Mouse (Mus musculus): ENCODE measurements around the gene Hfe. TPM values are rescaled to one million over a fixed set of nuclear protein-coding genes. Genes with fewer than 3 reads are reported as not detected.
"Not testable (repeated sequence)": the region's sequence is repeated elsewhere in the genome, so short reads cannot be mapped to it uniquely, and the experiment has no call there.

Hfe gene
- total RNA-seq, 1 experiment from 2014 or later: 29.0 TPM

GRCm38 (mm10) chr13:23744421-23745380, 34.0 kb upstream of the Hfe start:
- no peak for DNase-seq

GRCm38 (mm10) chr13:23743963-23744362, 33.3 kb upstream of the Hfe start:
- DNase-seq: no peak

DNA sequence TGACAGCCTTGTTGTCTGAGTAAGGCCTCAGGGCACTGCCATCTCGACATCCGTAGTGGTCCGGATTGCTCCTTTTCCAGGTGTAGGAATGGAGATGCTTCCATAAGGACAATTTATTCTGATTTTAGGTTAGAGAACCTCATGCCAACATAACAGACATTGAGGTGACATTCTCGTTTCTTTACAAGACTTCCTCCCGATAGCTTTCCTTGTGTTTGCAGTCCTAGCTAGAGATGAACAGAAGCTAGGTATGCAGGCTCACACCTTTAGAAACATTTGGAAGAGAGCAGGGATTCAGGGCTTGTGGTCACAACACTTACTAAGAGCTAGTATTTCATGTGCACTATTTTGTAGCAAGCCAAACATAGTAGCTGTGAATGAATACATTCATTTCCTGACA, 32.6 kb upstream of the Hfe start:
- no peak for DNase-seq

GRCm38 (mm10) chr13:23742007-23742406, 31.4 kb upstream of the Hfe start:
- DNase-seq: no peak

- DNase-seq: no peak
Measured at GRCm38 (mm10) chr13:23740910-23741309, 30.3 kb upstream of the Hfe start.

DNA sequence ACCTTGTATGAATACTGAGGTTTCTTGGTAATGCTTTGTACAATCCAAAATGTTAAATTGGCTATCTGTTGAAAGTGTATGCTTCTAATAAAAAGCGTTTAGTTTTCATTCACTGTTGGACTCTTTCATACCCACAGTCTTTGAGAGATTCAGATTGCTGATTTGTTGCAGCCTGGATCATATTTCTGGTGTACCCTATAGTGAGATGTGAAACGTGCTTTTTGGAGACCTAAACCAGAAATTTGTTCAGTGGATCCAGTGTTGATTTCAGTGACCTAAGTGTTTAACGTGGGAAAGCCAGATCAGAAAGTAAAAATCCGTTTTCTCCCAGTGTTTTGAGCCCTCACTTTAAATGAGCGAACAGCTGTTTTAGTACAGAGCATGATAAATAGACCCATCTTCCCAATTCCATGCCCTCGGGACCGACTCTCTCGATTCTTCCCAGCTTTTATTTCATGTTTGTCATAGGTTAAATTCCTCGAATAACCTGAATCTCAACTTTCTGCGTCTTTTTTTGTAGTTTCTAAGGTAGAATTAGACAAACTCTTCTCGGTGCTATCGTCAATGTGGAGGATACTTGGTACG, 29.7 kb upstream of the Hfe start:
- DNase-seq: no peak

GRCm38 (mm10) chr13:23739922-23740252, 29.2 kb upstream of the Hfe start:
- no peak for DNase-seq

DNA sequence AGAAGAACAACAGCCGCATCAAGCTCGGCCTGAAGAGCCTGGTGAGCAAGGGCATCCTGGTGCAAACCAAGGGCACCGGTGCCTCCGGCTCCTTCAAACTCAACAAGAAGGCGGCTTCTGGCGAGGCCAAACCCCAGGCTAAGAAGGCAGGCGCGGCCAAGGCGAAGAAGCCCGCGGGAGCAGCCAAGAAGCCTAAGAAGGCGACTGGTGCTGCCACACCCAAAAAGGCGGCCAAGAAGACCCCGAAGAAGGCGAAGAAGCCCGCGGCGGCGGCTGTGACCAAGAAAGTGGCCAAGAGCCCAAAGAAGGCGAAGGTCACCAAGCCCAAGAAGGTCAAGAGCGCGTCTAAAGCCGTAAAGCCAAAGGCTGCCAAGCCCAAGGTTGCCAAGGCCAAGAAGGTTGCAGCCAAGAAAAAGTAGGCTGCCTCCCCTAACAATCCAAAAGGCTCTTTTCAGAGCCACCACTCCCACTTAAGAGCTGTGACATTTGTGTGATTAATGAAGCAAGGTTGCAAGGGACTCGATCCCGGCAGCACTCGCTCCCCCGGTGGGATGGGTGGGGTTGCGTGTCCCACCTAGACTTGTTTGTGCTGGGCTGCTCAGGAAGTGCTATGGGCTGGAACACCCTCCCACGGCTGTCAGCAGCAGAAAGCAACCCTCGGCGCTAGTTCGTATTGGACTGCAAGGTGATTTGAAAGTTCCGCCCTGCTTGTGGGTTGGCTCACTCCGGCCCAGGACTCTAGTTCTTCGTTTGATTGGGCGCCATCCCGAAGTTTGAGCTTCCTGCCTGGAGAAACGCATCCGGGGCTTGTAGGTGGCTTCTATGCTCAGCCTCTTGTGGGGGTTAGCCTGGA, 28.6 kb upstream of the Hfe start:
- peak; percentile 95 for DNase-seq

DNA sequence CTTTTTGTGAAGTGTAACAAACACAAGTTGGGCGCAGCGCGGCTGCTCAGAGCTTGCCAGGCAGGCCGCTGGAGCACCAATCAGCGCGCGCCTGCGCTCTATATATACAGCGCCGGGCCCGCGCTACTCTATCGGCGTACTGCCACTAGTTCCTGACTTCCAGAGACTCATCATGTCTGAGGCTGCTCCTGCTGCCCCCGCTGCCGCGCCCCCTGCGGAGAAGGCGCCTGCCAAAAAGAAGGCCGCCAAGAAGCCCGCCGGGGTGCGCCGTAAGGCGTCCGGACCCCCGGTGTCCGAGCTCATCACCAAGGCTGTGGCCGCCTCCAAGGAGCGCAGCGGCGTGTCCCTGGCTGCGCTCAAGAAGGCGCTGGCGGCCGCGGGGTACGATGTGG, 28.0 kb upstream of the Hfe start, which contains the start of gene Hist1h1c:
TSS of gene Hist1h1c (plus strand) at position 132 of the 392 bp plus-strand sequence.
- peak; percentile 96 for DNase-seq

- DNase-seq: no peak
Measured at GRCm38 (mm10) chr13:23738041-23738440, 27.4 kb upstream of the Hfe start.

DNA sequence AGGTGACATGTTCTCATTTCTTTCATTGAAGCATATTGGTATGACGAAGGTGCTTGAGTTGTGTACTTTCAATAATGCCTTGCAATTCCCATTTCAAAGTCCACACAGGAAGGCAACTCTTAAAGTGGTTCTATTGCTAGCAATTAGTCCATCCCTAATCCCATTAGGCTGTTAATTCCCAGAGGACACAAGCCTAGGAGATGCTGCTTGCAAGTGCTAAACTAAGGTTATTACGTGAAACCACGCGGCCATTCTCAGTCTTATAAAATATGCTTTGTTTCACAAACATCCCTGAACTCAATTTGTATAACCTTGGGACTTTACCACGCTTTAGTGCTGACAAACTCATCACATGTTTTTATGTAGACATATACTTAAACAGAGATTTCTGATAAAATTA, 26.4 kb upstream of the Hfe start:
- no peak for DNase-seq

GRCm38 (mm10) chr13:23732156-23732804, 21.6 kb upstream of the Hfe start:
- DNase-seq: peak; percentile 58

GRCm38 (mm10) chr13:23730479-23730878, 19.8 kb upstream of the Hfe start:
- peak; percentile 62 for DNase-seq

DNA sequence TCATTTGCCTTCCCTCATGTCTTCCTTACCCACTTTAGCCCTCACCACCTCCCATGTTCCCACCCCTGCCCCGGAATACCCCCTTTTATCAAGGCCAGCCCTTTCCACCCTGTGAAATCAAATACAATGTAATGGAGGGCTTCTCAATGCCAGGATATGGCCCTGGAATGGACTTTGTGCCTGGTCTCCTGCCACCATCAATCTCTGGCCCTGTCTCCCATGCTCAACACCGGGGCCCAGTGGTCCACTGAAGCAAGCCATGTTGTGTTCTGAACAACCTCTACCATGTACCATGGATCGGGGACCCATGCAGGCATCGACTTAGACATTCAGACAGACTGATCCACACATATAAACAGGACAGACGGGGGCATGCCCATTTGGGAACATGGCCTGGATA, 19.1 kb upstream of the Hfe start:
- no peak for DNase-seq

- DNase-seq: no peak
Measured at GRCm38 (mm10) chr13:23729192-23729525, 18.5 kb upstream of the Hfe start.

DNA sequence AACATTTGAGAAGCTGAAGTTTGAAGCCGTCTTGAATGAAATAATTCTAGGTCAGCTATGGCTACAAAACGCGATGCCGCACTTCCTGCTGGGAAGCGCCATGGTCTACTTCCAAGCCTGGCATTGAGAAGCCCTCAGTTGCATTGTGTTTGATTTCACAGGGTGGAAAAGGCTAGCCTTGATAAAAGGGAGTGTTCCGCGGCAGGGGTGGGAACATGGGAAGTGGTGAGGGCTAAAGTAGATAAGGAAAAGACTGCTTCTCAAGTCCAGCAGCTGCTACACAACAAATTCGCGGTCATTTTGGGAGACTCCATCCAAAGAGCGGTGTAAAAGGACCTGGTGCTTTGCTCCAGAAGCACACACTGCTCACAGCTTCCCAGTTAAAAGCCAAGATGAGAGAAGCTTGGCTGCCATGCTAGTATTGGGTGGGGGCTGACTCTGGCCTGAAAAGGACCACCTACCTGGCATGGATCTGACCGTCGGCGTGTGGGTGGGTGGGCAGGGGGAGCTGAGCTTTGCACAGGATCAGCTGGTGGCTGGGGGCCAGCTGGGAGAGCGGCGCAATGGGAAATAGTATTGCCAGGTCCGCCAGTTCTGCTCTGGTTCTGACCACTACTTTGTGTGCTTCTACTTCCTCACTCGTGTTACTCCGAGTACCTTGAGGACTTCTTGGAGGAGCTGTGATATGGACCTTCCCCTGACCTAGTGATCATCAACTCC, 18.0 kb upstream of the Hfe start:
- DNase-seq: no peak

DNA sequence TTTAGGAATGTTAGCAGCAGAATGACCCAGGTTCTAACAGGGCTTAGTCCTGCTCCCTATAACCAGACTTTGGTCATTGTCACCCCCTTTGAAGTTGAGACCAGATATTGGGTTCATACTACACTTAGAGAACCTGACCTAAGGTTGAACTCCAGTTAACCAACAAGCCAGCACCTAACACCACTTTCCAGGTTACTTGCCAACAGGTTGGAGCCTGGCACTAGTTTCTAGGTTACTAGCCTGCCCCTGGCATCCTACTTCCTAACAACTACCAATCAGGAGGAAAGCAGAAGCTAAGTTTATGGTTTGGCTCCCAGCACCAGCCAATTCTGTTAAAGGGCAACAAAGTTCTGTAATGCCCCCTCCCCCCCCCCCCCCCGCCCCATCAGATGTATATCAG, 14.6 kb upstream of the Hfe start:
- DNase-seq: no peak

DNA sequence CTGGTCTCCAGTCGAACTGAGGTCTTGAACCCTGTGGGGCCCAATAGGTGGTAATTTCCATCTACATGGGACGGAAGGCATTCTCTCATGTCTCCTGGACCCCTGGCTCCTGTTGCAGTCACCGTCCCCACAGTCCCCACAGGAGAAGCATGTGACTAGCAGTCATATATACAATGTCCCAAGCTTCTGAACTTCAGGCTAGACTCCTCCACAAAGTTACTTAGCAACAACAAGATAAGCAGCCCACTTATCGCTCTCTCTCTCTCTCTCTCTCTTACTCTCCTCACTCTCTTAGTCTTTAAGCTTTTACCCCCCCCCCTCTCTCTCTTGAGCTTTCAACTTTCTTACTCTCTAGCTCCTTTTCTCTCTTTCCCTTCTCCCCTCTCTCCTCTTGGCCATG, 13.6 kb upstream of the Hfe start:
- no peak for DNase-seq

DNA sequence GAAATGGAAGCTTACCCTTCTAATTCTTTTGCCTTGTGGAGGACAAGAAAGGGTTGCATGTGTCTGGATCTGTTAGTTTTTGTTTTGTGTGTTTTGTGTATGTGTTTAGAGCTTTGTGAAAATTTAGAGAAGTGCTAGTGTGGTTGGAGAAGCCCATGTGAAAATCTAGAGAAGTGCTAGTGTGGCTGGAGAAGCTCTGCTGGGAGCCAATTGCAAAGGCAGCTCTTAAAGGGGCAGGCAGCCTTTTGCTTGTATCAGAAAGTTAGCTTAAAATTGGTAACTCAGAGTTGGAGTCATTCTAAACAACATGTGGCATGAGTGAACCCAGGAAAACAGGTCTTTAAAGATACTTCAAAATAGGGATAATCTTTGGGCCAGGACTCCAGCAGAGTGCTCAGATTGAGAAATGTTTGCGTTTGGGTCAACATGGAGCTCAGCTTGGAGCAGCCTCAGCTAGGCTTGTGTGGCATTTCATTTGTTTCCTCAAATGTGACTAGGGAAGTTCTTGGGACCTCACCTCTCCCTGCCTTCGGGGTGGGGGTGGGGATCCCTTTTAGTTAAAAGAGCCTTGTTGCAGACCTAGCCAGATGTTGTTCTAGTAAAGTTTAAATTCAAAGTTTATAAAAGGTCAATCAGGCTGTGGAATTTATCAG, 7.1 kb upstream of the Hfe start:
- DNase-seq: not testable (repeated sequence)

DNA sequence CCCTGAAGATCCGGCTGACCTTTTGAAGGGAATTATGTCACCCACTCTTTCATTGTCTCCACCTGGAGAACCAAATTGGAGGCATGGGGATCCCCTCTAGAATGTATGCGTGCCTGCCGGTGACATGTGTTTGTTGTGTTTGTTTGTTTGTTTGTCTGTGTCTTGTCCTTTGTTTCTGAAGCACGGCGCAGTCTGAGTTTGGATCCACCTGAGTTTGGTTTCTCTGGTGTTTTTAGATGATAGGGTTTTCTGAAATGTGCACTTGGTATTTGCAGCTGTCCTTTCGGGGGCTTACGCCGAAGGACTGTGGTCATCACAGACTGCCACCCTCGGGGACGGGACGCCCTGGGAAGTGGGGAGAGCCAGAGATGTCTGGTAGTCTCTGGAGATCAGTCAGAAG, 6.5 kb upstream of the Hfe start:
- no peak for DNase-seq
